Mouse (Mus musculus) stomach, postnatal 0 days (tissue): ENCODE data around the gene Cck. TPM values are rescaled to one million over a fixed set of nuclear protein-coding genes. Genes with fewer than 3 reads are reported as not detected.

Experiments used
- ATAC-seq: fragments of 200-750 bp; cut with Nextera tagmentation; 2 replicates; pipeline ENCODE4 v1.8.0; 2017; ENCODE audit not compliant: low FRiP score, low TSS enrichment
- DNase-seq: peaks from one replicate; pipeline ENCODE4 v3.0.0-alpha.2; 2016; ENCODE audit warnings: low spot score
- H3K27ac ChIP-seq: fragments of 300-500 bp; sonication (generic); replicated peaks from 2 replicates; pipeline ENCODE4 v1.5.1; 2014; ENCODE audit warnings: mild to moderate bottlenecking, control low read depth
- H3K27me3 ChIP-seq: fragments of 300-500 bp; sonication (generic); 2 replicates; pipeline ENCODE4 v1.6.1; 2014; ENCODE audit warnings: low read length; ENCODE audit not compliant: control insufficient read depth, insufficient read depth
- H3K36me3 ChIP-seq: fragments of 300-500 bp; sonication (generic); 2 replicates; pipeline ENCODE4 v1.6.1; 2014; ENCODE audit warnings: low read length, mixed read lengths; ENCODE audit not compliant: control insufficient read depth, insufficient read depth
- H3K4me1 ChIP-seq: fragments of 300-500 bp; sonication (generic); replicated peaks from 2 replicates; pipeline ENCODE4 v1.6.1; 2014; ENCODE audit warnings: antibody characterized with exemption; ENCODE audit not compliant: control insufficient read depth, insufficient read depth
- H3K4me2 ChIP-seq: fragments of 300-500 bp; sonication (generic); replicated peaks from 2 replicates; pipeline ENCODE4 v1.6.1; 2014; ENCODE audit warnings: low read depth, mild to moderate bottlenecking, control low read depth, moderate library complexity
- H3K4me3 ChIP-seq: fragments of 300-500 bp; sonication (generic); 2 replicates; pipeline ENCODE4 v1.5.1; 2014; ENCODE audit warnings: low read depth, low read length, control low read depth
- H3K9ac ChIP-seq: fragments of 300-500 bp; sonication (generic); 2 replicates; pipeline ENCODE4 v1.6.1; 2014; ENCODE audit warnings: mild to moderate bottlenecking, low read length, control low read depth, mixed read lengths
- H3K9me3 ChIP-seq: fragments of 300-500 bp; sonication (generic); 2 replicates; pipeline ENCODE4 v1.6.1; 2016; ENCODE audit warnings: low read length; ENCODE audit not compliant: control insufficient read depth
- CTCF ChIP-seq: IDR thresholded peaks from 2 replicates; pipeline ENCODE4 v1.5.1; 2016; ENCODE audit warnings: antibody characterized with exemption, low read depth, mild to moderate bottlenecking, moderate library complexity
- EP300 ChIP-seq: optimal IDR thresholded peaks from 2 replicates; pipeline ENCODE3; 2016; ENCODE audit warnings: antibody characterized with exemption
- WGBS: fragments of 180-500 bp; shearing (Covaris S2); extraction: QIAGEN DNeasy Blood & Tissue Kit; methylation state at CpG from one replicate; pipeline ENCODE4 v1.1.7; 2014; 5-methylcytosine and 5-hydroxymethylcytosine counted together
- polyA plus RNA-seq: library from polyadenylated mRNA; unstranded; fragments of >200 nt; fragmentation: Nextera tagmentation; extraction: Ambion mirVana; gene quantifications from 2 replicates; pipeline ENCODE4 v1.2.1, GENCODE M21; 2015

The Cck gene
- polyA plus RNA-seq, result 2.4 and 2.5 TPM in 2 replicates

DNA sequence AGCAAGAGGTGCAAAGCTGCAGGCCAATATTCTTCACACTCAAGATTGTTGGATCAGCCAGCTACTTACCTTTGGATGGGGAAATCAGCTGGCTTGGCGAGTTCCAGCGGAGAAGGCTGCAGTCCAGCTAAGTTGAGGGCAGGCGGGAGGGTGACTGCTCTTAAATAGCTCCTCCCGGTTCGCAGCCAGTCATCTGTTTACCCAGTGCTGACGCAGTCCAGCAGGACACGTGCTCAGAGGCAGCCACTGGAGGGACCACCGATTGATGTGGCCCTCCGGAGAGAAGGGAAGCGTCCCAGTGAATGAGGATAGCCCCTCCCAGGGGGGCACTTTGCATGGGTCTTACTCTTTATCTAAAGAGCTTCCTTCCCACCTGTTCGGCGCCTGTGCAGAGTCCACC, at the start of gene Cck:
TSS of gene Cck (minus strand) at position 166 of the 400 bp plus-strand sequence.
- Histone ChIP-seq H3K4me1 (no peaks in the 10 kb centered on the region), H3K27me3 (peaks cover 5% of the 10 kb centered on the region; the same call in 1 of the 2 replicates), H3K4me2 (no peak within 1 kb of the TSS; the same call in 1 of the 2 replicates), H3K36me3 (no peaks in the 10 kb centered on the region), H3K9ac (no peak within 1 kb of the TSS), H3K9me3 (no peaks in the 10 kb centered on the region), H3K27ac (no peak within 1 kb of the TSS), H3K4me3 (no peak within 1 kb of the TSS)
- WGBS, result 3% methylated on average over 12 of the region's 12 CpGs
- no peak for TF ChIP-seq EP300
- no peak for TF ChIP-seq CTCF
- peak; percentile 86 for ATAC-seq
- peak; percentile 64 for DNase-seq

DNA sequence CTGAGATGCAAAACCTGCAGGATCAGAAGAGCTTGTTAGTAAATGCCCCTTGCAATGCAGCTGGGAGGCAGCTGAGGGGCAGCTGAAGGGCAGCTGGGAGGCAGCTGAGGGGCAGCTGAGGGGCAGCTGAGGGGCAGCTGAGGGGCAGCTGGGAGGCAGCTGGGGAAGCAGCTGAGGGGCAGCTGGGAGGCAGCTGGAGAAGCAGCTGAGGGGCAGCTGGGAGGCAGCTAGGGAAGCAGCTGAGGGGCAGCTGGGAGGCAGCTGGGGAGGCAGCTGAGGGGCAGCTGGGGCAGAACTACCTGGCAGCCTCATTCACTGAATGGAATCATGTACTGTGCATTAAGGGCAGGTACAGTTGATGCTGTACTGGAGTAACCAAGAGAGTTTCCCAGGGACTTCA, 46.0 kb upstream of the Cck start:
- no peak overlapping the region for H3K4me2 ChIP-seq
- TF ChIP-seq CTCF (no peak), EP300 (no peak)
- H3K27me3 ChIP-seq, result no peaks in the 10 kb centered on the region
- ATAC-seq, result no peak
- H3K9ac ChIP-seq, result no peak overlapping the region
- H3K36me3 ChIP-seq, result no peaks in the 10 kb centered on the region
- no peak overlapping the region for H3K4me3 ChIP-seq
- H3K9me3 ChIP-seq, result no peaks in the 10 kb centered on the region
- H3K4me1 ChIP-seq, result no peaks in the 10 kb centered on the region
- H3K27ac ChIP-seq, result no peak overlapping the region
- DNase-seq, result no peak

DNA sequence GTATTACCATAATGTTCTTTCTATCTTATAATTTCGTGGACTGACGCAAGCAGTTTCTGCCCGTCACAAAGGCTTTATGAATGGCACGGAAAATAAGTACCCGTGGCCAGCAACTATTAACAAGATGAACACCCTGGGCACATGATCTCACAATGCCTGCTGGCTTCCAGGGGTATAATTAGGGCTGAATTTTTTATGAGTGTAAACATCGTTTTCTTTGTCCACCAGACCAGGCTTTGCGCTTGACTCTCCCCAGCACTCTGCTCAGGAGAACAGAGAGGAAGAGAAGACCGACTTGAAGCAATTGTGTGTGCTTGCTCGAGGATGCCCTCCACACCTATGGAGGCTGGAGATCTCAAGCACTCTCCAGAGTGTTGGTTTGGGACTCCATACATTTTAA, 37.1 kb upstream of the Cck start:
- Histone ChIP-seq H3K27me3 (no peaks in the 10 kb centered on the region), H3K36me3 (no peaks in the 10 kb centered on the region), H3K4me2 (no peak overlapping the region), H3K4me1 (no peaks in the 10 kb centered on the region), H3K9me3 (no peaks in the 10 kb centered on the region), H3K27ac (no peak overlapping the region), H3K4me3 (no peak overlapping the region), H3K9ac (no peak overlapping the region)
- ATAC-seq (no peak), DNase-seq (no peak)
- 82% methylated on average over 9 of the region's 9 CpGs for WGBS
- TF ChIP-seq EP300, result no peak
- no peak for TF ChIP-seq CTCF

DNA sequence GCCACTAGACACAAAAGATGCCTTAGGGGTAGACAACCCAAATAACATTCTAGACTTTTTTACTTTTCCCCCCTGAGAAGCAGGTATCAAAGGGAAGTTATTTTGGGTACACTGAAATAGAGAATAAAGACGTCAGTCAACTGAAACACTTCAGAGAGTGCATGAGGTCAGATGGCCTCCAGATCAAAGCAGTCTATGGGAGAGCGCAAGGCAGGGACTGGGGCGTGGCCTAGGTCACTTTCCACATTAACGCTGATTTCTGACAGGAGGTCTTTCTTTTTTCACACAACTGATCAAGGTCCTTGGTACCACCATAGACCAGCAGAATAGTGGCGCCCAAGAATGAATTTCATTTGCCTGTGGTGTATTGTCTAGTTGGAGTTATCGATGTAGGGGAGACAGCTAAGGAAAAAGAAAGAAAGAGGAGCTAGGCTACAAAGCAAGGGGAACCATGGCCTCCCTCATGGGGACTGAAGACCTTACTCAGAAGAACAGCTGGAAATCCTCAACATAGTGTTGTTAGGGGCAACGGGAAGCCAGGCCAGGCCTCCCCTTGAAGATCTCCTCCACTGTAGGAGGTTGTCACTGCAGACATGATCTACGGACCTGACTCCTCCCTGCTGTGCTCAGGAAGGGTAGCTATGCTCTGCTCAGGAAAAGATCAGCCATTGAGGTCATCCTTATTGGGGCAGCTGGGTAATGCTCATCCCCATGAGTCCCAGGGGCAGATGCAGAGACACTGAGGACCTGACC, 33.3 kb upstream of the Cck start:
- Histone ChIP-seq H3K4me2 (no peak overlapping the region), H3K27me3 (no peaks in the 10 kb centered on the region), H3K36me3 (no peaks in the 10 kb centered on the region), H3K4me3 (no peak overlapping the region), H3K9me3 (no peaks in the 10 kb centered on the region), H3K27ac (no peak overlapping the region), H3K4me1 (no peaks in the 10 kb centered on the region), H3K9ac (no peak overlapping the region)
- ATAC-seq (no peak), DNase-seq (no peak)
- 58% methylated on average over 8 of the region's 8 CpGs for WGBS
- TF ChIP-seq EP300 (no peak), CTCF (no peak)

DNA sequence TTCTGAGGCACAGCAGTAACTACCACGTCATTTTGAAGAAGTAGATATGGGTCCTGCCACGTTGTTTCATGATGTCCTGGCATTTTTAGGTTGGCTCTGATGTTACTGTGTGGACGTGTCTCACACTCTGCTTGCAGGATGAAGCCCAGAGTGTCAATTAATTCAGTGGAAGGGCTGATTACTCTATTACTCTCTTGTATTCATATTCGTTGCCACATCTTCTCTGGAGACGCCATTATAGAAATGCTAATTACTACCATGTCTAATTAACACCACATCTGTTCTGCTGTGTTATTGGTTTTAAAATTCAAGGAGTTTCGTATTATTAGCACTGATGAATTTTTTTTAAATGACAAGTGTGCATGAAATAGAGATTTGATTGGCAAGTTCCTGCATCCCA, 30.7 kb upstream of the Cck start:
- TF ChIP-seq CTCF (no peak), EP300 (no peak)
- H3K9me3 ChIP-seq, result no peaks in the 10 kb centered on the region
- no peak overlapping the region for H3K27ac ChIP-seq
- no peak overlapping the region for H3K9ac ChIP-seq
- no peak for DNase-seq
- no peaks in the 10 kb centered on the region for H3K27me3 ChIP-seq
- H3K4me1 ChIP-seq, result no peaks in the 10 kb centered on the region
- H3K4me3 ChIP-seq, result no peak overlapping the region
- no peak overlapping the region for H3K4me2 ChIP-seq
- H3K36me3 ChIP-seq, result no peaks in the 10 kb centered on the region
- no peak for ATAC-seq
- WGBS, result 76% methylated on average over 6 of the region's 6 CpGs

DNA sequence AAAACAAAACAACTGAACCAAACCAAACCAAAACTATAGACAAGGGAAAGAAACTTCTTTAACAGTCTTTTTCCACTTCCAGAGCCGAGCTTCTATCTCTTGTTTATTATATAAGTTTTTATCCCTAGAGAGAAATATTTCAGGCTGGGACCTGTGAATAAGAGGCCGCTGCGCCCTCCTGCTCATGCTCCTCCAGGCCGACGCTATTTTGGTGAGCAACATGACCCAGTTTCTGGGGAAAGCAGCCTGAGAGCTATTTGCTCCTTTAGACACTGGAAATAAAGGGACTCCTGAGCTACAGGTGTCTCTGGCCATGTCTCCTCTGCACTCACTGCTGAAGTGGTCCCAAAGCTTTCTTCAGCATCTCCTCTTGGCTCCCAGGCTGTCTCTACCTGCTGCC, 24.6 kb upstream of the Cck start:
- Histone ChIP-seq H3K27me3 (no peaks in the 10 kb centered on the region), H3K27ac (no peak overlapping the region), H3K36me3 (no peaks in the 10 kb centered on the region), H3K4me3 (no peak overlapping the region), H3K4me2 (no peak overlapping the region), H3K4me1 (no peaks in the 10 kb centered on the region), H3K9me3 (no peaks in the 10 kb centered on the region), H3K9ac (no peak overlapping the region)
- DNase-seq, result no peak
- TF ChIP-seq CTCF, result no peak
- TF ChIP-seq EP300, result no peak
- no peak for ATAC-seq
- WGBS, result 65% methylated on average over 5 of the region's 5 CpGs
